Mouse (Mus musculus): ENCODE results near the gene Tbc1d1.

DNA sequence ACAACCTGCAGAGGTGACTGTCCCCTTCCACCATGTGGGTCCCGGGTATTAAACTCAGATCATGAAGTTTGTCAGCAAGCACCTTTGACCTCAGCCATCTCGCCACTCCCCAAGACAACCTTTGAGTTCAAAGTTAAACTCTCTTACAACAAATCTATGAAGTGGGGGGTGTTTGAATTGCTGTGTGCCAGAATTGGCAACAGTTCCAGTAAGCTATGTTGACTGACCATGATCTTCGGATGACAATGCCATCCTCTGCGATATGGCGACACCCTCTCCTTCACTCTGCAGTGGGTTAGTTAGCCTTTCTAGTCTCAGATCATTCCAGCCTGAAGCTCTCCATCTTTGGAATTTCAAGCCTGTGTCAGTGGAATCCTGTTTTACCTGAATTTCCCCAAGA lies 217.6 kb downstream of the Tbc1d1 start:
- no peak for TF ChIP-seq CTCF (IDR thresholded peaks at IDR 0.05; ENCODE audit: extremely low read depth, insufficient read length, insufficient replicate concordance, low read depth, low read length)
- TF ChIP-seq POLR2A (IDR thresholded peaks at IDR 0.05; ENCODE audit: low read depth, low read length) = no peak

Measured in small intestine, adult 2 months (tissue).